Mouse (Mus musculus): ENCODE data around the gene Bax.
"Not testable (repeated sequence)": the region's sequence is repeated elsewhere in the genome, so short reads cannot be mapped to it uniquely, and the experiment has no call there.

Bax gene

GRCm38 (mm10) chr7:45466283-45467089 is at the start of gene Bax:
Bax (minus strand) TSS chr7:45466898.
- peak; percentile 98 for DNase-seq (ENCODE audit: low read depth, low spot score)

- peak; percentile 93 for DNase-seq (ENCODE audit: low read depth, low spot score)
Measured at GRCm38 (mm10) chr7:45515436-45515835, 48.7 kb upstream of the Bax start.

GRCm38 (mm10) chr7:45514411-45514810 is 47.7 kb upstream of the Bax start:
- peak; percentile 78 for DNase-seq (ENCODE audit: low read depth, low spot score)

GRCm38 (mm10) chr7:45509912-45510787 is 43.5 kb upstream of the Bax start, which contains the start of gene Nucb1:
Nucb1 (minus strand) TSS chr7:45510406.
- peak; percentile 96 for DNase-seq (ENCODE audit: low read depth, low spot score)

- no peak for DNase-seq (ENCODE audit: low read depth, low spot score)
Measured at GRCm38 (mm10) chr7:45509181-45509882, 42.6 kb upstream of the Bax start.

GRCm38 (mm10) chr7:45508561-45508960 is 41.9 kb upstream of the Bax start:
- no peak for DNase-seq (ENCODE audit: low read depth, low spot score)

GRCm38 (mm10) chr7:45507583-45507982 is 40.9 kb upstream of the Bax start:
- no peak for DNase-seq (ENCODE audit: low read depth, low spot score)

- no peak for DNase-seq (ENCODE audit: low read depth, low spot score)
Measured at GRCm38 (mm10) chr7:45498427-45498826, 31.7 kb upstream of the Bax start.

GRCm38 (mm10) chr7:45494548-45494947 is 27.9 kb upstream of the Bax start:
- no peak for DNase-seq (ENCODE audit: low read depth, low spot score)

- no peak for DNase-seq (ENCODE audit: low read depth, low spot score)
Measured at GRCm38 (mm10) chr7:45492951-45493350, 26.3 kb upstream of the Bax start.

- no peak for DNase-seq (ENCODE audit: low read depth, low spot score)
Measured at GRCm38 (mm10) chr7:45492225-45492844, 25.6 kb upstream of the Bax start.

- peak; percentile 36 for DNase-seq (ENCODE audit: low read depth, low spot score)
Measured at GRCm38 (mm10) chr7:45491264-45491663, 24.6 kb upstream of the Bax start.

GRCm38 (mm10) chr7:45490822-45491221 is 24.1 kb upstream of the Bax start:
- DNase-seq (ENCODE audit: low read depth, low spot score), result no peak

GRCm38 (mm10) chr7:45489578-45489977 is 22.9 kb upstream of the Bax start:
- DNase-seq (ENCODE audit: low read depth, low spot score), result no peak

GRCm38 (mm10) chr7:45488293-45489204 is 21.9 kb upstream of the Bax start, which contains the start of gene Dhdh:
Dhdh (minus strand) TSS chr7:45488805.
- DNase-seq (ENCODE audit: low read depth, low spot score), result peak; percentile 61

GRCm38 (mm10) chr7:45487861-45488292 is 21.2 kb upstream of the Bax start:
- DNase-seq (ENCODE audit: low read depth, low spot score), result no peak

- no peak for DNase-seq (ENCODE audit: low read depth, low spot score)
Measured at GRCm38 (mm10) chr7:45486761-45487415, 20.2 kb upstream of the Bax start, which contains the start of gene Gm45808. Gm45808 (minus strand) TSS chr7:45486811.

- DNase-seq (ENCODE audit: low read depth, low spot score), result no peak
Measured at GRCm38 (mm10) chr7:45486158-45486557, 19.5 kb upstream of the Bax start.

GRCm38 (mm10) chr7:45484985-45485384 is 18.3 kb upstream of the Bax start:
- DNase-seq (ENCODE audit: low read depth, low spot score), result not testable (repeated sequence)

- no peak for DNase-seq (ENCODE audit: low read depth, low spot score)
Measured at GRCm38 (mm10) chr7:45482166-45482565, 15.5 kb upstream of the Bax start.
